Mouse (Mus musculus) mouse trophoblast stem cell (cell line): ENCODE data around the gene Slc26a1.

ENCODE experiments used
- in situ Hi-C, 2 experiments: fragments of 300-500 bp; cut with MseI, MboI; formaldehyde crosslinking; loops; 2 replicates in 1 of 2; 3 replicates in 1 of 2; pipeline ENCODE4 v1.15.1; 2025

Gene Slc26a1

GRCm38 (mm10) chr5:108675251-108675816, at the start of gene Slc26a1:
Gene Slc26a1, minus strand, starts transcription at chr5:108675569.
- in situ Hi-C loops, result no loop called here

GRCm38 (mm10) chr5:108724006-108724405, 48.6 kb upstream of the Slc26a1 start:
- in situ Hi-C loops, result no loop called here

- in situ Hi-C loops, result no loop called here
Observed at GRCm38 (mm10) chr5:108719761-108720160, 44.4 kb upstream of the Slc26a1 start.

GRCm38 (mm10) chr5:108718051-108718450, 42.7 kb upstream of the Slc26a1 start:
- in situ Hi-C loops, result no loop called here

- in situ Hi-C loops, result no loop called here
Observed at GRCm38 (mm10) chr5:108715974-108716373, 40.6 kb upstream of the Slc26a1 start.

- in situ Hi-C loops, result no loop called here
Observed at GRCm38 (mm10) chr5:108714149-108714548, 38.8 kb upstream of the Slc26a1 start.

- in situ Hi-C loops, result no loop called here
Observed at GRCm38 (mm10) chr5:108713691-108714090, 38.3 kb upstream of the Slc26a1 start.

GRCm38 (mm10) chr5:108713096-108713495, 37.7 kb upstream of the Slc26a1 start:
- in situ Hi-C loops, result no loop called here

GRCm38 (mm10) chr5:108711968-108712367, 36.6 kb upstream of the Slc26a1 start:
- in situ Hi-C loops, result no loop called here

GRCm38 (mm10) chr5:108708981-108709731, 33.8 kb upstream of the Slc26a1 start:
- in situ Hi-C loops, result no loop called here

GRCm38 (mm10) chr5:108708419-108708818, 33.0 kb upstream of the Slc26a1 start:
- in situ Hi-C loops, result no loop called here

- in situ Hi-C loops, result no loop called here
Observed at GRCm38 (mm10) chr5:108707758-108708157, 32.4 kb upstream of the Slc26a1 start.

GRCm38 (mm10) chr5:108703754-108704626, 28.6 kb upstream of the Slc26a1 start:
- in situ Hi-C loops, result no loop called here

GRCm38 (mm10) chr5:108701341-108702021, 26.1 kb upstream of the Slc26a1 start:
- in situ Hi-C loops, result no loop called here

GRCm38 (mm10) chr5:108700346-108700745, 25.0 kb upstream of the Slc26a1 start:
- in situ Hi-C loops, result no loop called here

GRCm38 (mm10) chr5:108697341-108697753, 22.0 kb upstream of the Slc26a1 start:
- in situ Hi-C loops, result no loop called here

- in situ Hi-C loops, result no loop called here
Observed at GRCm38 (mm10) chr5:108696542-108696941, 21.2 kb upstream of the Slc26a1 start.

- in situ Hi-C loops, result no loop called here
Observed at GRCm38 (mm10) chr5:108695861-108696260, 20.5 kb upstream of the Slc26a1 start.

GRCm38 (mm10) chr5:108694352-108695261, 19.2 kb upstream of the Slc26a1 start:
- in situ Hi-C loops, result no loop called here

- in situ Hi-C loops, result no loop called here
Observed at GRCm38 (mm10) chr5:108693872-108694288, 18.5 kb upstream of the Slc26a1 start.

- in situ Hi-C loops, result no loop called here
Observed at GRCm38 (mm10) chr5:108692271-108692670, 16.9 kb upstream of the Slc26a1 start, which contains the start of gene Fgfrl1. Gene Fgfrl1, plus strand, starts transcription at chr5:108692382.
